Mouse (Mus musculus) bone marrow, adult 2 months (tissue): ENCODE measurements at regions not wholly inside any gene's neighbourhood (a gene's known extent, or its start where the extent isn't known, plus 50 kb on each side); places are given as distances from the start of the nearest gene placed in this dataset.

ENCODE experiments used
- H3K27ac ChIP-seq: fragments of 200-500 bp; 2 replicates; pipeline ENCODE4 v1.5.1; 2012; ENCODE audit warnings: low read depth, mild to moderate bottlenecking, control low read depth, inconsistent platforms, low read length; ENCODE audit not compliant: control insufficient read depth, poor library complexity, insufficient read depth
- H3K4me1 ChIP-seq: fragments of 200-500 bp; 2 replicates; pipeline ENCODE4 v1.6.1; 2011; ENCODE audit warnings: low read length; ENCODE audit not compliant: control insufficient read depth, insufficient read depth
- H3K4me3 ChIP-seq: fragments of 200-500 bp; replicated peaks from 2 replicates; pipeline ENCODE3; 2011; ENCODE audit warnings: mild to moderate bottlenecking, low read depth, low read length, control low read depth; ENCODE audit not compliant: control insufficient read depth
- CTCF ChIP-seq: fragments of 200-500 bp; IDR thresholded peaks from 2 replicates; pipeline ENCODE4 v1.5.1; 2011; ENCODE audit warnings: low read length, control low read depth; ENCODE audit not compliant: control insufficient read depth, insufficient read depth
- POLR2A ChIP-seq: fragments of 200-500 bp; IDR thresholded peaks from 2 replicates; pipeline ENCODE4 v1.6.1; 2011; ENCODE audit warnings: low read depth, mild to moderate bottlenecking, control low read depth, low read length, borderline replicate concordance; ENCODE audit not compliant: control insufficient read depth
- WGBS: fragments of 180-500 bp; shearing (Covaris S2); methylation state at CpG from one replicate; pipeline ENCODE4 v1.1.7; 2018; 5-methylcytosine and 5-hydroxymethylcytosine counted together

DNA sequence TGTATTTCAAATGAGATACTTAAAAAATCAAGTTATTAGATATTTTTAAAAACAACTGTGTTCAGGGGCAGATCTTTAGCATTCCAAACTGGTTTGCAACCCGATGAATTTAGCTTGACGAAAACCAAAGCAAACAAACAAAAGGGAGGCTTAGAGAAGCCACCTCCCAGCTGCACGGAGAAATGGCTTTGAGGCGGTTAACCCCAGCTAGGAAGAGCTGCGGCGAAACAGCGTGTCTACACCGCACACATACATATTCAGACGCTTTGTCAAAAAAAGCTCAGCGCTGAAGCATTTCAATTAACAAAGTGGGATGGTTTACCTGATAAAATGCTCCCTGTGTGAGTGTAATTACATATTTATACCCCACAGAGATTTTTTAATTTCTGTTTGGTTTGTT, 123.0 kb upstream of the Ap5m1 start:
- no peak overlapping the region for H3K27ac ChIP-seq
- H3K4me1 ChIP-seq = no peaks in the 10 kb centered on the region
- H3K4me3 ChIP-seq = no peak overlapping the region
- TF ChIP-seq POLR2A (no peak), CTCF (no peak)
- 82% methylated on average over 10 of the region's 10 CpGs for WGBS

DNA sequence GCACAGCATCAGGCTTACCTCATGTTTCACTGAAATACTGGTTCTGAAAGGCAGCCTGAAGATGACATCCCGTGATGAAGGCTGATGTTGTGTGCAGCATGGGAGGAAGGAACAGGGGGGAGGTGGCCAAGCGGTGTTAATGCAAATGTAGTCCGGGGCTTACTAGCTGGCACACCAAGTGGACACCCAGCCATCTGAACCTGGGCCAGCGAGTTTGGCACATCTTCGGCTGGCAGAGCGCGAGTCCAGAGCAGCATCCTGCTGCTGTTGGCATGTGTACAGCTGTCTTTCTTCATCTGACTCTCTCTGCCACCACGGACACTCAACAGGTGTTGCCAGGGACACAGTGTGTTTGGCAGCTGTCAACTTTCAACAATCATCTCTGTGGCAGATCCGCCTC, 135.0 kb upstream of the Ap5m1 start:
- 77% methylated on average over 9 of the region's 9 CpGs for WGBS
- no peaks in the 10 kb centered on the region for H3K4me1 ChIP-seq
- TF ChIP-seq POLR2A (no peak), CTCF (no peak)

DNA sequence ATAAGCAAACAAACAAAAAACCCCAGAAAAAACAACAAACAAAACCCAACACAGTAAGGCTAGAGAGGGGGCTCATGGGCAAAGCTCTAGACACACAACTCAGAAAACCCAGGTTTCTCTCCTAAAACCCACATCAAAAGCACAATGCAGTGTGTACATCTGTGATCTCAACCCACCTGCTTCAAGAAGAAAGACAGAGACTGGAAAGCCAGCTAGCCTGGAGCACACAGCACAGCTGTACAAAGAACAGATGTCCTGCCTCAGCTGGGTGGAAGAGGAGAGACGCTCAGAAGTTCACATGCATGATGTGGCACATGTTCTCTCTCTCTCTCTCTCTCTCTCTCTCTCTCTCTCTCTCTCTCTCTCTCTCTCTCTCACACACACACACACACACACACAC, 140.0 kb upstream of the Ap5m1 start:
- Histone ChIP-seq H3K4me1 (no peaks in the 10 kb centered on the region), H3K27ac (no peak overlapping the region), H3K4me3 (no peak overlapping the region)
- TF ChIP-seq CTCF = no peak
- TF ChIP-seq POLR2A = no peak
- 63% methylated on average over 1 of the region's 1 CpGs for WGBS

More for the DNA sequence above, 135.0 kb upstream of the Ap5m1 start:
- Histone ChIP-seq H3K27ac (no peak overlapping the region), H3K4me3 (no peak overlapping the region)

- TF ChIP-seq POLR2A (no peak), CTCF (peak; percentile 6; the same call in 1 of the 2 replicates)
- Histone ChIP-seq H3K4me1 (no peaks in the 10 kb centered on the region), H3K27ac (no peak overlapping the region), H3K4me3 (no peak overlapping the region)
- WGBS = 83% methylated on average over 13 of the region's 13 CpGs
These were observed 156.5 kb upstream of the Ap5m1 start for GRCm38 (mm10) chr14:48909420-48909819.

DNA sequence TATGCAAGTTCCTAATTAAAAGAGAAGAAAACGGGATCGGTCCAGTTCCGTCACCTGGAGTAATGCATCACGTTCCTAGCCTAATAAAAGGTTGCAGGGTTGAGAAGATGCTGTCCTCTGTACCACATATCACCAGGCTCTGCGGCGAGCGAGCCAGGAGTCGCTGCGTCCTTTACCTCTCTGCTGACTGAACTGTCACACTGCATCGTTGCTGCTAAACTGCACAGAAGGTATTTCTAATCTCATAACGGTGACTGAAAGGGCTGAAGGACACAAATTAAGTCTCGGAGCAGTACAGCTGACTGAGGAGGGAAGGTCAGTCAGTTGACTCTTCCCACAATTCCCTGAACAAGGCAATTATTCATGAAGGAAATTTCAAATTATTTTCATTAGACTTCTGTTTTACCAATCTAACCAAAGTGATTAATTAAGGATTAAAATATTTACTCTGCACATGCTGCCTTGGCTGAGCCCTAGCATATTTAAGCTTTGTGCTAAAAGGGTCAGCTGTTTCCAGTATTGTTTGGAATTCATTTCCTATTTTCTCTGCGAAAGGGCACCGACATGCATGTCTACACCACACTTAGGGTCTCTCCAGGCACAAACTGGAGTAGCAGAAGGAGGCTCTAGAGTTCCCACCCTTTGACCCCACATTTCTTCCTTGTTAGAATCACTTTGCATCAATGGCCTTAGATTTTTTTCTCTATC, 157.8 kb upstream of the Ap5m1 start:
- TF ChIP-seq CTCF (no peak), POLR2A (no peak)
- Histone ChIP-seq H3K4me1 (no peaks in the 10 kb centered on the region), H3K27ac (no peak overlapping the region), H3K4me3 (no peak overlapping the region)
- 76% methylated on average over 14 of the region's 14 CpGs for WGBS

- H3K4me3 ChIP-seq = no peak overlapping the region
- H3K4me1 ChIP-seq = no peaks in the 10 kb centered on the region
- 65% methylated on average over 6 of the region's 6 CpGs for WGBS
- TF ChIP-seq CTCF (no peak), POLR2A (no peak)
- no peak overlapping the region for H3K27ac ChIP-seq
These were observed 158.4 kb upstream of the Ap5m1 start for GRCm38 (mm10) chr14:48907403-48907973.

DNA sequence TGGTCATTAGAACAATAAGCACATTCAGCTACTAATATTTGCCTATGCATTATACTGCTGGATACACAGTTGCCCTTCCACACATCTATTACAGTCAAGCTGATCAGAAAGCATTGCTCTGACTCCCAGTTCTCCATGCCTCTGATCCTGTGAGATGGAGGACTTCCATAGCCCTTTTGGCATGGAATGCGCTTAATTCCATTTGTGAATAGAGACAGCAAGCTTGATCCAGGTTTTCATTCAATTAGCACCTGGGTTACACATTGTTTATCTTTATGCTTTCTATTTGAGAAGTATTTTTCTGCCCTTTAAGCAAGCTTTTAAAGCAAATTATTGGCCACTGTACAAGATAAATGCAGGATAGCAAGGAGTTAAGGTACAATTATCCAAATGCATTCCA, 158.9 kb upstream of the Ap5m1 start:
- H3K4me3 ChIP-seq = no peak overlapping the region
- no peak overlapping the region for H3K27ac ChIP-seq
- TF ChIP-seq POLR2A (no peak), CTCF (no peak)
- WGBS = 93% methylated on average over 1 of the region's 1 CpGs
- no peaks in the 10 kb centered on the region for H3K4me1 ChIP-seq

DNA sequence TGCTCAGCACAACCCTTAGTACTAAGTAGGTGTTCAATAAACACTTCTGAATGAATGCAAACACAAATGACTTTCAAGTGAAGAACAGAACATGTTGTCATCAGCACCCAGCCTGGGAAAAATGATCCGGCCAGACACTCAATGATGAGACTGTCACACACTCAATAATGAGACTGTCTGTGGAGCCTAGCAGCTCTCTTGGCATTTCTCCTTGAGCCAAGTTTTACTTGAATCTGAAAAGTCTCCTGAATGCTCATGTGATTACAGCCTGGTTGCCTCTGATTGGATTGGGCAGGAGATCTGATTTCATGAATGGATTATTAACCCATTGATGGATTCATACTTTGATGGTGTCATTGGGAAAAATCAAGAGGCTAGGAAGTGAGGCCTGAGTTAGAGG, 161.3 kb upstream of the Ap5m1 start:
- no peak overlapping the region for H3K4me3 ChIP-seq
- TF ChIP-seq POLR2A = no peak
- no peak for TF ChIP-seq CTCF
- WGBS = 95% methylated on average over 1 of the region's 1 CpGs
- H3K27ac ChIP-seq = no peak overlapping the region
- no peaks in the 10 kb centered on the region for H3K4me1 ChIP-seq

DNA sequence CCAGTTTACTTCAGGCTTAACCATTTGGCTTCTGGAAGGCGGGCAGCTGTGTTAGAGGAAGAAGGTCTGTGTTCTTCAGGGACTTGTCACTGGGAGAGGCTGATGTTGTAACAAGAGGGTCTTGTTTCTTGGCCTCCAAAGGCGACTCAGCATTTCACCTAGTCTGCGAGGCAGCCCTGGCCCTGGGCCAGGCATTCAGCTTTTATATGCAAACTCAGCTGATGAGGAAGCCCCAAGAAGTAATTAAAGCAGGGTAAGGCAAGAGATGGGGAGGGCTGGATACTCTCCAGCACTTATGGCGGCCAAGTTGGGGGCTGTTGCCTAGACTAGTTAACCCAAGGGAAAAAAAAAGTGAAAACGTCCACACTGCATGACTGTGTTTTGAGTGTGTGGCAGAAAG, 162.4 kb upstream of the Ap5m1 start:
- Histone ChIP-seq H3K4me1 (no peaks in the 10 kb centered on the region), H3K4me3 (no peak overlapping the region), H3K27ac (no peak overlapping the region)
- no peak for TF ChIP-seq CTCF
- WGBS = 38% methylated on average over 5 of the region's 5 CpGs

- no peak overlapping the region for H3K4me3 ChIP-seq
These were observed 165.7 kb upstream of the Ap5m1 start for GRCm38 (mm10) chr14:48900201-48900600.

More at GRCm38 (mm10) chr14:48900201-48900600, 165.7 kb upstream of the Ap5m1 start:
- Histone ChIP-seq H3K4me1 (no peaks in the 10 kb centered on the region), H3K27ac (no peak overlapping the region)
- 89% methylated on average over 1 of the region's 1 CpGs for WGBS
- TF ChIP-seq POLR2A (no peak), CTCF (no peak)
